33 mouse cellular contexts compared by ENCODE assay signal in the genomic region with DNA sequence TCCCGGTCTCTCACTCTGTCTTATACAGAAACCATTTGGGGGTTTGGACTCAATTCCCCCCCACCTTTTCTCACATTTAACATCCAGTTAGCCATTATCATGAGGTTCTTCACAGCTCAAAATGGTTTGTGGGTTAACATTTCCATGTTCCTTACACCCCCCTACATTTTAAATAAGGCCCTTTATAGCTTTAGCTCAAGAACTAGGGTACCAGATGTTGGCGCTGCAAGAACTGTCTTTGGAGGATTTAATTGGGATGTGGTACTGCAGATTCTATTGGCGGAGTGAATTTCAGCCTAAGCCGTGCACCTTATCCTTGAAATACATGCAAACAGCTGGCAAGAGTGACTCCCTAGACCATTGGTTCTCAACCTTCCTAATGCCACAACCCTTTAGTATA.
"Had no signal": no experiment of that assay in that cellular context is flagged by ENCODE, and none has a peak within 500 bp of the region (broad histone marks: within the 10 kb centered on the region; RNA-seq: fewer than 3 reads in every experiment).

No protein-coding gene starts in this region.

- ATAC-seq: hindbrain, embryonic 16.5 days; hindbrain, postnatal 0 days; inflammation-experienced regulatory T-cells, adult 6 months; intestine, embryonic 15.5 days; intestine, embryonic 16.5 days; intestine, postnatal 0 days had no signal

- DNase-seq: heart, postnatal 10 days; heart, postnatal 14 days; heart, postnatal 36 days; heart, postnatal 4 days; kidney, adult 11 months; kidney, adult 18-20 months; kidney, adult 2 months; kidney, adult 8-10 months; kidney, adult 9 months; kidney, postnatal 10 days; kidney, postnatal 14 days; kidney, postnatal 25 days; kidney, postnatal 36 days; kidney, postnatal 4 days; layer of hippocampus, adult 9-11 months; layer of hippocampus, postnatal 36 days had no signal

- H3K27ac ChIP-seq: heart, embryonic 13.5 days; heart, embryonic 15.5 days; hindbrain, embryonic 10.5 days; hindbrain, embryonic 12.5 days; hindbrain, embryonic 13.5 days; hindbrain, embryonic 14.5 days; hindbrain, embryonic 15.5 days; hindbrain, postnatal 0 days; intestine, embryonic 15.5 days; kidney, embryonic 15.5 days; kidney, postnatal 0 days; layer of hippocampus, adult 2 months had no signal

- H3K4me3 ChIP-seq: heart, embryonic 12.5 days; heart, embryonic 13.5 days; heart, embryonic 15.5 days; hindbrain, embryonic 10.5 days; hindbrain, embryonic 12.5 days; hindbrain, embryonic 13.5 days; hindbrain, embryonic 15.5 days; intestine, embryonic 15.5 days; kidney, embryonic 15.5 days; layer of hippocampus, adult 2 months had no signal
